ENCODE assay signal across 9 mouse cellular contexts in the genomic region with DNA sequence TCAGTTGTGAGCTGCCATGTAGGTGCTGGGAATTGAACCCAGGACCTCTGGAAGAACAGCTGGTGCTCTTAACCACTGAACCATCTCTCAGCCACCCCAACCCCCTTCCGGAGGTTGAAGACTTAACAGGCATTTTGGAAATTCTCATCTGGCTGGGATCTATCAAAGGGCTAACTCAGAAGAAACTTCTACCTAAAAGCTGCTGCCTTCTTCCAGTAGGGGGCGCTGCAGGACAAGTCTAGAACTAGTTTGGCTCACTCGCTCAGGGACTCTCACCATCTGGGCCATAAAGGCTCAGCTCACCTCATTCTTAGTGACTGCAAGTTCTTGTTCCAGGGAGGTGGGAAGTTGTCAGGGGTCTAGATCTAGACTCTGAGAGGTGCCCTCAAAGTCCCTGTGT. TPM values are rescaled to one million over a fixed set of nuclear protein-coding genes. Genes with fewer than 3 reads are reported as not detected.
DNase-seq lines count a peak whose midpoint lies in the region; ATAC-seq lines count a peak whose summit lies in the region.
"Had no signal": no experiment of that assay in that cellular context is flagged by ENCODE, and none has a peak within 500 bp of the region (broad histone marks: within the 10 kb centered on the region; RNA-seq: fewer than 3 reads in every experiment).

No protein-coding gene starts in this region.

- peak; percentile 96 for DNase-seq in NIH3T3 (ENCODE audit: low read depth)
- DNase-seq in c-Kit-positive CD71-positive TER-119-positive erythroid progenitor cells, embryonic 14.5 days (ENCODE audit: low spot score) = peak; percentile 93
- peak; percentile 93 for DNase-seq in heart, postnatal 4 days
- peak; percentile 75 for DNase-seq in layer of hippocampus, adult 9-11 months
- DNase-seq in lung, postnatal 4 days = peak; percentile 76 to 91
- peak; percentile 85 for DNase-seq in right cerebral cortex, postnatal 4 days
- DNase-seq in urinary bladder, postnatal 36 days (ENCODE audit: low spot score in 2 of 2) = peak; percentile 79 to 86

- H3K4me3 ChIP-seq in forebrain, embryonic 13.5 days = no peak overlapping the region
- H3K4me3 ChIP-seq: neural tube, embryonic 13.5 days had no signal

- H3K27ac ChIP-seq in forebrain, embryonic 13.5 days = no peak overlapping the region
- H3K27ac ChIP-seq: neural tube, embryonic 13.5 days had no signal

- WGBS in forebrain, embryonic 13.5 days = 13% methylated on average over 3 of the region's 3 CpGs

- peaks cover 21% of the 10 kb centered on the region for H3K36me3 ChIP-seq in forebrain, embryonic 13.5 days (ENCODE audit: poor library complexity, severe bottlenecking)

- no peaks in the 10 kb centered on the region for H3K4me1 ChIP-seq in forebrain, embryonic 13.5 days
- H3K4me1 ChIP-seq: neural tube, embryonic 13.5 days had no signal

- no peak overlapping the region for H3K4me2 ChIP-seq in forebrain, embryonic 13.5 days
- H3K4me2 ChIP-seq: neural tube, embryonic 13.5 days had no signal

- ATAC-seq in forebrain, embryonic 13.5 days = peak; percentile 54; the same call in 1 of the 2 replicates

- H3K27me3 ChIP-seq in forebrain, embryonic 13.5 days = no peaks in the 10 kb centered on the region
- H3K27me3 ChIP-seq: neural tube, embryonic 13.5 days had no signal

- H3K9me3 ChIP-seq in forebrain, embryonic 13.5 days (replicated peaks) = no peaks in the 10 kb centered on the region
- H3K9me3 ChIP-seq: neural tube, embryonic 13.5 days had no signal

- H3K9ac ChIP-seq in forebrain, embryonic 13.5 days = no peak overlapping the region
- H3K9ac ChIP-seq: neural tube, embryonic 13.5 days had no signal

RNA-seq across cellular contexts. Expression of gene Enkd1, which starts 6.1 kb away (rescaled TPM):
- polyA plus RNA-seq in forebrain, embryonic 13.5 days (2015; fragmentation: Nextera tagmentation; extraction: Ambion mirVana) = 27.4 and 29.5 TPM in 2 replicates
- 1 to 10 TPM; 5.4 to 6.8 TPM for total RNA-seq in heart, postnatal 4 days (2021)

RNA-seq across cellular contexts. Expression of gene 4933405L10Rik, which starts 6.7 kb away (rescaled TPM):
- polyA plus RNA-seq in forebrain, embryonic 13.5 days (2015; fragmentation: Nextera tagmentation; extraction: Ambion mirVana) = 0.19 TPM in 1 of 2 replicates, not detected in the other
- not detected for total RNA-seq in heart, postnatal 4 days (2021)
- polyA plus RNA-seq: neural tube, embryonic 13.5 days had no signal

RNA-seq across cellular contexts. Expression of gene Pard6a, which starts 13.2 kb away (rescaled TPM):
- polyA plus RNA-seq in forebrain, embryonic 13.5 days (2015; fragmentation: Nextera tagmentation; extraction: Ambion mirVana) = 42.1 and 43.6 TPM in 2 replicates
- total RNA-seq in heart, postnatal 4 days (2021) = 1 to 10 TPM; 5.9 to 6.2 TPM

RNA-seq across cellular contexts. Expression of gene Acd, which starts 13.2 kb away (rescaled TPM):
- polyA plus RNA-seq in forebrain, embryonic 13.5 days (2015; fragmentation: Nextera tagmentation; extraction: Ambion mirVana) = 98.3 and 99.2 TPM in 2 replicates
- 10 to 100 TPM; 23.0 to 25.6 TPM for total RNA-seq in heart, postnatal 4 days (2021)

RNA-seq across cellular contexts. Expression of gene Carmil2, which starts 28.1 kb away (rescaled TPM):
- 5.9 and 6.4 TPM in 2 replicates for polyA plus RNA-seq in forebrain, embryonic 13.5 days (2015; fragmentation: Nextera tagmentation; extraction: Ambion mirVana)
- total RNA-seq in heart, postnatal 4 days (2021) = under 1 TPM; 0.41 TPM
